Mouse (Mus musculus) stomach, embryonic 14.5 days (tissue): ENCODE results near the gene Ntn1. TPM values are rescaled to one million over a fixed set of nuclear protein-coding genes. Genes with fewer than 3 reads are reported as not detected.

Source experiments
- ATAC-seq: fragments of 200-750 bp; cut with Nextera tagmentation; 2 replicates; pipeline ENCODE4 v1.8.0; 2017; ENCODE audit warnings: low read depth, moderate TSS enrichment; ENCODE audit not compliant: insufficient number of reproducible peaks, insufficient read depth, low FRiP score
- H3K27ac ChIP-seq: fragments of 300-500 bp; sonication (generic); 2 replicates; pipeline ENCODE4 v1.5.1; 2014; ENCODE audit warnings: mild to moderate bottlenecking, low read length, moderate library complexity, mixed read lengths
- H3K27me3 ChIP-seq: fragments of 300-500 bp; sonication (generic); 2 replicates; pipeline ENCODE4 v1.6.1; 2014; ENCODE audit warnings: low read length, control low read depth, mixed read lengths; ENCODE audit not compliant: control insufficient read depth, insufficient read depth
- H3K36me3 ChIP-seq: fragments of 300-500 bp; sonication (generic); 2 replicates; pipeline ENCODE4 v1.6.1; 2014; ENCODE audit warnings: mild to moderate bottlenecking, control low read depth, low read length, moderate library complexity, mixed read lengths; ENCODE audit not compliant: control insufficient read depth, insufficient read depth
- H3K4me1 ChIP-seq: fragments of 300-500 bp; sonication (generic); 2 replicates; pipeline ENCODE4 v1.6.1; 2014; ENCODE audit warnings: low read length, control low read depth, mixed read lengths; ENCODE audit not compliant: control insufficient read depth, insufficient read depth
- H3K4me2 ChIP-seq: fragments of 300-500 bp; sonication (generic); replicated peaks from 2 replicates; pipeline ENCODE4 v1.6.1; 2014; ENCODE audit warnings: low read depth, low read length, control low read depth
- H3K4me3 ChIP-seq: fragments of 300-500 bp; sonication (generic); 2 replicates; pipeline ENCODE4 v1.5.1; 2014; ENCODE audit warnings: low read depth, low read length, control low read depth
- H3K9ac ChIP-seq: fragments of 300-500 bp; sonication (generic); replicated peaks from 2 replicates; pipeline ENCODE4 v1.6.1; 2014; ENCODE audit warnings: low read depth, mild to moderate bottlenecking, control low read depth, low read length, moderate library complexity, mixed read lengths
- H3K9me3 ChIP-seq: fragments of 300-500 bp; sonication (generic); 2 replicates; pipeline ENCODE4 v1.6.1; 2016; ENCODE audit warnings: low read depth, low read length, control low read depth; ENCODE audit not compliant: control insufficient read depth
- WGBS: fragments of 180-500 bp; shearing (Covaris S2); extraction: QIAGEN DNeasy Blood & Tissue Kit; methylation state at CpG from one replicate; pipeline ENCODE4 v1.1.7; 2014; 5-methylcytosine and 5-hydroxymethylcytosine counted together
- polyA plus RNA-seq: library from polyadenylated mRNA; unstranded; fragments of >200 nt; fragmentation: Nextera tagmentation; extraction: Ambion mirVana; gene quantifications from 2 replicates; pipeline ENCODE4 v1.2.1, GENCODE M21; 2014

Gene Ntn1
- polyA plus RNA-seq, 1 experiment from 2014 or later: 8.7 TPM

- no peaks in the 10 kb centered on the region for H3K9me3 ChIP-seq
- ATAC-seq: no peak
- no peak overlapping the region for H3K9ac ChIP-seq
- no peak overlapping the region for H3K4me3 ChIP-seq
- WGBS: 40% methylated on average over 5 of the region's 5 CpGs
- H3K27me3 ChIP-seq: no peaks in the 10 kb centered on the region
- H3K4me2 ChIP-seq: no peak overlapping the region
- 0 out of 2 replicates have a peak, but pooled peaks cover 3% of the 10 kb centered on the region for H3K4me1 ChIP-seq
- H3K27ac ChIP-seq: no peak overlapping the region
- H3K36me3 ChIP-seq: no peaks in the 10 kb centered on the region; the same call in 1 of the 2 replicates
Observed at GRCm38 (mm10) chr11:68239756-68240155, 160.9 kb downstream of the Ntn1 start.

DNA sequence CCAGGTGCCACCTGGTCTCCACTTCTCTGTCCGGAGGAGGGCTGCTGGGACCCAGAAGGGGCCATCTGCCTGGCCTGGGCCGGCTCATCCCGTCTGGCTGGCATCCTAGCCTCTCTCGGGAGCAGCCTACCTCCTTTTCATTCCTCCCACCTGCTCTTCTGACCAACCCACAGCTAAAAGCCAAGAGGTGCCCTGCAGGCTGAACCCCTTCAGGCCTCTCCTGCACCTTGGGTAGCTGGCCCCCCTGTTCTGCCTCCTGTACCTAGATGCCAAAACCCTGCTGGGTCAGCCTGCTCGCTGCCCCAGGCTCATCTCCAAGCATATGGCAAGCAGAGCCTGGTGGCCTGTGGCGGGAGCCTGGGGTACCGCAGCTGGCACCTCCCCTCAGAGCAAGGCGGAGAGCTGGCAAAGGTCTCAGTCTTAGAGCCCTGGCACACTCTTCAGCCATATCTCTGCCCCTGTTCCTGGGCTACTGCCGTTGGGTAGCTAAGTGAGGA, 167.1 kb downstream of the Ntn1 start:
- no peak for ATAC-seq
- H3K27ac ChIP-seq: no peak overlapping the region
- peaks cover 15% of the 10 kb centered on the region for H3K4me1 ChIP-seq
- H3K36me3 ChIP-seq: no peaks in the 10 kb centered on the region; the same call in 1 of the 2 replicates
- no peak overlapping the region for H3K4me2 ChIP-seq
- no peak overlapping the region for H3K9ac ChIP-seq
- no peaks in the 10 kb centered on the region for H3K9me3 ChIP-seq
- H3K27me3 ChIP-seq: no peaks in the 10 kb centered on the region
- 87% methylated on average over 9 of the region's 9 CpGs for WGBS
- no peak overlapping the region for H3K4me3 ChIP-seq

GRCm38 (mm10) chr11:68231558-68231957, 169.1 kb downstream of the Ntn1 start:
- Histone ChIP-seq H3K27ac (no peak overlapping the region), H3K4me3 (no peak overlapping the region), H3K9ac (no peak overlapping the region), H3K9me3 (no peaks in the 10 kb centered on the region), H3K4me2 (no peak overlapping the region), H3K4me1 (peaks cover 18% of the 10 kb centered on the region), H3K36me3 (no peaks in the 10 kb centered on the region), H3K27me3 (no peaks in the 10 kb centered on the region)
- no peak for ATAC-seq
- WGBS: 93% methylated on average over 5 of the region's 5 CpGs

GRCm38 (mm10) chr11:68228941-68229665, 171.5 kb downstream of the Ntn1 start:
- Histone ChIP-seq H3K4me2 (no peak overlapping the region), H3K36me3 (no peaks in the 10 kb centered on the region; the same call in 1 of the 2 replicates), H3K4me1 (peaks cover 18% of the 10 kb centered on the region), H3K9ac (no peak overlapping the region), H3K4me3 (no peak overlapping the region), H3K27me3 (no peaks in the 10 kb centered on the region), H3K9me3 (no peaks in the 10 kb centered on the region), H3K27ac (peak overlapping the region; percentile 71)
- ATAC-seq: peak; percentile 37; the same call in 1 of the 2 replicates
- 45% methylated on average over 18 of the region's 18 CpGs for WGBS

DNA sequence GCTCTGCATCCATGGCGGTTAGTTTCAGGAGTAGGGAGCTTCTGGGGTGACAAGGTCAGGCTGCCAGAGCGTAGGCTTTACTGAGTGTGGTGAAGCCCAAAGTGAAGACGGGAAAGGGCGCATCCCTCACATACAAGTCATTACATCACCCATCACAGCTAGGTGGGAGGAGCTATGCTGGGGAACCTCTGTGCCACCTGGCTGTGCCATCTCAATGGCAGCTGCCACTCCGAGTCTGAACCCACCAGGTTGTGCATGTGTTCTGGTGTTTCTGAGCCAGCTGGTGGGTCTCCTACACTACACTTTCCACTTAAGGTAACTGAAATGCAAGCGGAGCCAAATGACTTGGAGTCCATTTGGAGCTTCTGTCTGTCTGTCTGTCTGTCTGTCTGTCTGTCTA, 172.8 kb downstream of the Ntn1 start:
- H3K4me3 ChIP-seq: no peak overlapping the region
- no peak for ATAC-seq
- 91% methylated on average over 6 of the region's 6 CpGs for WGBS

DNA sequence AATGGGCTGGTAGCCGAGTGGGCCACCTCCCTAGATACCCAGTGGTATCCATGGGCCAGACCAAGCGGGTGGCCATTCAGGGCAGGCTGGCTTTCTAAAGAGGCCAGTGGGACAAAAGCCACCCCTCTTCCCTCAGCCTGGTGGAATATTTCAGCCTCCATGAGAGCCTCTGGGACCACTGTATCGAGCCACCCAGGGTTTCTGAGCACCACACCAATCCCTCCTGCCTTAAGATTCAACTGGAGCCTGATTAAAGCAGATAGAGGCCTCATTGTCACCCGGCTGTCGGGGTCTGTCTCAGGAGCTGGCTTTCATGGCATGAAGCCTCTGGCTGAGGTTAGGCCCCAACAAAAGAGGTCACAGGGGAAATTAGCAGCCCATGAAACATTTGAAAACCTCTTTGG, 174.0 kb downstream of the Ntn1 start:
- Histone ChIP-seq H3K4me3 (no peak overlapping the region), H3K4me1 (peaks cover 18% of the 10 kb centered on the region), H3K9me3 (no peaks in the 10 kb centered on the region), H3K27ac (no peak overlapping the region), H3K4me2 (no peak overlapping the region), H3K27me3 (no peaks in the 10 kb centered on the region), H3K9ac (no peak overlapping the region), H3K36me3 (no peaks in the 10 kb centered on the region; the same call in 1 of the 2 replicates)
- WGBS: 78% methylated on average over 5 of the region's 5 CpGs
- ATAC-seq: no peak

More for the DNA sequence above, 172.8 kb downstream of the Ntn1 start:
- Histone ChIP-seq H3K27ac (no peak overlapping the region), H3K36me3 (no peaks in the 10 kb centered on the region; the same call in 1 of the 2 replicates), H3K4me2 (no peak overlapping the region), H3K9ac (no peak overlapping the region), H3K27me3 (no peaks in the 10 kb centered on the region), H3K9me3 (no peaks in the 10 kb centered on the region), H3K4me1 (peaks cover 18% of the 10 kb centered on the region)

DNA sequence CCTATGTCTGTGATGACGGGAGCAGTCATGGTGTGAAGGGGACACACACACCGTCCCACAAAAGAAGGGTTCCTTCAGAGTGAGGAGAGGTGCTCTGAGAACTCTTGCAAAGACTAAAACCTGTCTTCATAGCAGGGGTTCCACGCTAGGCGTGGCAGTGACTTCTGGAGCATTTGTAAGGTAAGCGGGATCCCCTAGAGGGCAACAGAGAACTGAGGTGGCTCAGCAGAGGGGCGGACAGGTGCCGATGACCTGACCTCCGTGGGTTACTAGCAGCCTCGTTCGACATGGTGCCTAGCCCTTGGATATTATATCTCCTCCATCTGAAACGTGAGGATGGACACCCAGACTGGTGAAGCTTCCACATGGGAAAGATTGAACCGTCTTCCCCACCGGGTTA, 177.5 kb downstream of the Ntn1 start:
- no peaks in the 10 kb centered on the region for H3K4me1 ChIP-seq
- 57% methylated on average over 13 of the region's 13 CpGs for WGBS
- H3K4me3 ChIP-seq: no peak overlapping the region
- no peaks in the 10 kb centered on the region; the same call in 1 of the 2 replicates for H3K36me3 ChIP-seq
- no peak overlapping the region for H3K27ac ChIP-seq
- no peak overlapping the region for H3K9ac ChIP-seq
- H3K4me2 ChIP-seq: no peak overlapping the region
- no peaks in the 10 kb centered on the region for H3K27me3 ChIP-seq
- no peak for ATAC-seq
- no peaks in the 10 kb centered on the region for H3K9me3 ChIP-seq

- no peaks in the 10 kb centered on the region for H3K27me3 ChIP-seq
- H3K27ac ChIP-seq: no peak overlapping the region
- no peak for ATAC-seq
- H3K9ac ChIP-seq: no peak overlapping the region
- no peaks in the 10 kb centered on the region for H3K9me3 ChIP-seq
- H3K4me3 ChIP-seq: no peak overlapping the region
- 85% methylated on average over 7 of the region's 7 CpGs for WGBS
- H3K4me1 ChIP-seq: 0 out of 2 replicates have a peak, but pooled peaks cover under 1% of the 10 kb centered on the region
- no peak overlapping the region for H3K4me2 ChIP-seq
- no peaks in the 10 kb centered on the region; the same call in 1 of the 2 replicates for H3K36me3 ChIP-seq
Observed at GRCm38 (mm10) chr11:68222209-68222608, 178.4 kb downstream of the Ntn1 start.
